Mouse (Mus musculus): ENCODE measurements around the gene Fam161b. TPM values are rescaled to one million over a fixed set of nuclear protein-coding genes. Genes with fewer than 3 reads are reported as not detected.
A peak's percentile ranks its signal among the peaks of the same experiment; 100 is the strongest.

The Fam161b gene
- 1.3 and 1.5 TPM in 2 replicates for polyA plus RNA-seq (2012; rRNA removed)
- 0.68 and 0.81 TPM in 2 replicates for polyA plus RNA-seq (2014; fragmentation: Nextera tagmentation; extraction: Ambion mirVana)

- peak within 1 kb of the TSS; percentile 84 for H3K4me2 ChIP-seq (ENCODE audit: low read depth)
- no peaks in the 10 kb centered on the region for H3K9me3 ChIP-seq (ENCODE audit: control insufficient read depth, low read length)
- TF ChIP-seq CTCF (IDR thresholded peaks at IDR 0.05; ENCODE audit: low read depth): no peak
- TF ChIP-seq EP300 (IDR thresholded peaks at IDR 0.05; ENCODE audit: low read depth): no peak
- peak within 1 kb of the TSS; percentile 84 to 96 for H3K4me3 ChIP-seq (ENCODE audit: insufficient read depth in 1 of 2, low read depth in 2 of 2, low read length in 2 of 2)
- H3K27ac ChIP-seq: peak within 1 kb of the TSS; percentile 24
- WGBS (ENCODE audit: insufficient replicate concordance): under 1% methylated on average over 51 of the region's 51 CpGs
- peak within 1 kb of the TSS; percentile 80 for H3K9ac ChIP-seq (replicated peaks)
- no peaks in the 10 kb centered on the region for H3K27me3 ChIP-seq (ENCODE audit: control insufficient read depth, insufficient read depth, low read length)
- H3K36me3 ChIP-seq (replicated peaks; ENCODE audit: control insufficient read depth, insufficient read depth, low read depth): peaks cover 4% of the 10 kb centered on the region; the same call in 1 of the 2 replicates
- DNase-seq (ENCODE audit: low read depth in 3 of 3, low spot score in 3 of 3) (peak; percentile 98 to 99 (median 99)), ATAC-seq (ENCODE audit: insufficient read depth) (peak; percentile 93)
- H3K4me1 ChIP-seq (replicated peaks; ENCODE audit: control insufficient read depth in 2 of 2, insufficient read depth in 2 of 2, low read length in 1 of 2): peaks cover 36 to 44% of the 10 kb centered on the region in 2 experiments
Observed at GRCm38 (mm10) chr12:84361555-84362489, at the start of gene Fam161b, which contains the start of gene Coq6. TSS of gene Fam161b (minus strand) at chr12:84361833. TSS of gene Coq6 (plus strand) at chr12:84361657.

- DNase-seq (ENCODE audit: low read depth in 3 of 3, low spot score in 3 of 3): peak; percentile 66 to 69 (median 68)
- peak within 1 kb of the TSS; percentile 82 to 84 for H3K4me3 ChIP-seq (ENCODE audit: insufficient read depth in 1 of 2, low read depth in 2 of 2, low read length in 2 of 2)
- H3K27me3 ChIP-seq (ENCODE audit: control insufficient read depth, insufficient read depth, low read length): no peaks in the 10 kb centered on the region
- no peaks in the 10 kb centered on the region for H3K36me3 ChIP-seq (replicated peaks; ENCODE audit: control insufficient read depth, insufficient read depth, low read depth)
- peak within 1 kb of the TSS; percentile 41 for H3K27ac ChIP-seq
- ATAC-seq (ENCODE audit: insufficient read depth): peak; percentile 95
- H3K9ac ChIP-seq (replicated peaks): peak within 1 kb of the TSS; percentile 84
- H3K4me1 ChIP-seq (replicated peaks; ENCODE audit: control insufficient read depth in 2 of 2, insufficient read depth in 2 of 2, low read length in 1 of 2): peaks cover 4 to 8% of the 10 kb centered on the region in 2 experiments
- WGBS (ENCODE audit: insufficient replicate concordance): 2% methylated on average over 63 of the region's 63 CpGs
- peak within 1 kb of the TSS; percentile 91 for H3K4me2 ChIP-seq (ENCODE audit: low read depth)
- TF ChIP-seq EP300 (IDR thresholded peaks at IDR 0.05; ENCODE audit: low read depth) (no peak), CTCF (IDR thresholded peaks at IDR 0.05; ENCODE audit: low read depth) (no peak)
- H3K9me3 ChIP-seq (ENCODE audit: control insufficient read depth, low read length): no peaks in the 10 kb centered on the region
Observed at GRCm38 (mm10) chr12:84408819-84409507, 47.3 kb upstream of the Fam161b start, which contains the start of the genes Entpd5 and Bbof1. TSS of gene Entpd5 (minus strand) at chr12:84409029. TSS of gene Bbof1 (plus strand) at chr12:84409071.

- ATAC-seq (ENCODE audit: insufficient read depth): peak; percentile 68
- TF ChIP-seq CTCF (IDR thresholded peaks at IDR 0.05; ENCODE audit: low read depth) (no peak), EP300 (IDR thresholded peaks at IDR 0.05; ENCODE audit: low read depth) (no peak)
- peaks cover 4 to 8% of the 10 kb centered on the region in 2 experiments for H3K4me1 ChIP-seq (replicated peaks; ENCODE audit: control insufficient read depth in 2 of 2, insufficient read depth in 2 of 2, low read length in 1 of 2)
- H3K27ac ChIP-seq: peak overlapping the region; percentile 41
- H3K9me3 ChIP-seq (ENCODE audit: control insufficient read depth, low read length): no peaks in the 10 kb centered on the region
- H3K36me3 ChIP-seq (replicated peaks; ENCODE audit: control insufficient read depth, insufficient read depth, low read depth): no peaks in the 10 kb centered on the region
- H3K9ac ChIP-seq (replicated peaks): peak overlapping the region; percentile 84
- H3K4me3 ChIP-seq (ENCODE audit: insufficient read depth in 1 of 2, low read depth in 2 of 2, low read length in 2 of 2): peak overlapping the region; percentile 82 to 84
- WGBS (ENCODE audit: insufficient replicate concordance): under 1% methylated on average over 50 of the region's 52 CpGs
- peak overlapping the region; percentile 91 for H3K4me2 ChIP-seq (ENCODE audit: low read depth)
- no peaks in the 10 kb centered on the region for H3K27me3 ChIP-seq (ENCODE audit: control insufficient read depth, insufficient read depth, low read length)
- peak in 1 of 3 experiments; percentile 49 for DNase-seq (ENCODE audit: low read depth in 3 of 3, low spot score in 3 of 3)
Observed at GRCm38 (mm10) chr12:84407874-84408818, 46.5 kb upstream of the Fam161b start.

- peak overlapping the region; percentile 91; the same call in 1 of the 2 replicates for H3K4me2 ChIP-seq (ENCODE audit: low read depth)
- DNase-seq (ENCODE audit: low read depth in 3 of 3, low spot score in 3 of 3): no peak
- no peak overlapping the region for H3K9ac ChIP-seq (replicated peaks)
- no peak for TF ChIP-seq EP300 (IDR thresholded peaks at IDR 0.05; ENCODE audit: low read depth)
- peaks cover 4 to 8% of the 10 kb centered on the region in 2 experiments for H3K4me1 ChIP-seq (replicated peaks; ENCODE audit: control insufficient read depth in 2 of 2, insufficient read depth in 2 of 2, low read length in 1 of 2)
- H3K9me3 ChIP-seq (ENCODE audit: control insufficient read depth, low read length): no peaks in the 10 kb centered on the region
- no peak overlapping the region for H3K27ac ChIP-seq
- no peak overlapping the region for H3K4me3 ChIP-seq (ENCODE audit: insufficient read depth in 1 of 2, low read depth in 2 of 2, low read length in 2 of 2)
- no peaks in the 10 kb centered on the region for H3K27me3 ChIP-seq (ENCODE audit: control insufficient read depth, insufficient read depth, low read length)
- no peak for ATAC-seq (ENCODE audit: insufficient read depth)
- WGBS (ENCODE audit: insufficient replicate concordance): 49% methylated on average over 4 of the region's 4 CpGs
- no peaks in the 10 kb centered on the region for H3K36me3 ChIP-seq (replicated peaks; ENCODE audit: control insufficient read depth, insufficient read depth, low read depth)
Observed at GRCm38 (mm10) chr12:84407259-84407658, 45.6 kb upstream of the Fam161b start.
